Mouse (Mus musculus) testis, adult 2 months (tissue): ENCODE results near the gene Cuta.

Experiments
- CTCF ChIP-seq: fragments of 200-500 bp; IDR thresholded peaks from 2 replicates; pipeline ENCODE4 v1.5.1; 2012; ENCODE audit warnings: low read depth, mild to moderate bottlenecking, inconsistent platforms, low read length, moderate library complexity; ENCODE audit not compliant: control insufficient read depth, insufficient read depth, insufficient replicate concordance
- POLR2A ChIP-seq: fragments of 200-500 bp; IDR thresholded peaks from 2 replicates; pipeline ENCODE4 v1.6.1; 2012; ENCODE audit warnings: low read depth, mild to moderate bottlenecking, inconsistent platforms, low read length, moderate library complexity; ENCODE audit not compliant: control insufficient read depth

GRCm38 (mm10) chr17:26932839-26933398 lies 6.5 kb downstream of the Cuta start, which contains the start of gene Phf1:
- peak; percentile 78 for TF ChIP-seq POLR2A
- no peak for TF ChIP-seq CTCF
